Mouse (Mus musculus) mouse embryonic stem cell (cell line): ENCODE results near the gene Rsph14.

Experiments
- in situ Hi-C, 2 experiments: fragments of 300-500 bp; cut with MboI; formaldehyde crosslinking; loops; 1 replicate in 1 of 2; 3 replicates in 1 of 2; pipeline ENCODE4 v1.14.3; 2019 to 2020; ENCODE audit warnings: low sequenced_read_pairs in 2 of 2, low pct_unique_long_range_greater_than_20kb in 1 of 2, mixed read lengths in 1 of 2; ENCODE audit not compliant: unreplicated experiment in 1 of 2

Gene Rsph14

DNA sequence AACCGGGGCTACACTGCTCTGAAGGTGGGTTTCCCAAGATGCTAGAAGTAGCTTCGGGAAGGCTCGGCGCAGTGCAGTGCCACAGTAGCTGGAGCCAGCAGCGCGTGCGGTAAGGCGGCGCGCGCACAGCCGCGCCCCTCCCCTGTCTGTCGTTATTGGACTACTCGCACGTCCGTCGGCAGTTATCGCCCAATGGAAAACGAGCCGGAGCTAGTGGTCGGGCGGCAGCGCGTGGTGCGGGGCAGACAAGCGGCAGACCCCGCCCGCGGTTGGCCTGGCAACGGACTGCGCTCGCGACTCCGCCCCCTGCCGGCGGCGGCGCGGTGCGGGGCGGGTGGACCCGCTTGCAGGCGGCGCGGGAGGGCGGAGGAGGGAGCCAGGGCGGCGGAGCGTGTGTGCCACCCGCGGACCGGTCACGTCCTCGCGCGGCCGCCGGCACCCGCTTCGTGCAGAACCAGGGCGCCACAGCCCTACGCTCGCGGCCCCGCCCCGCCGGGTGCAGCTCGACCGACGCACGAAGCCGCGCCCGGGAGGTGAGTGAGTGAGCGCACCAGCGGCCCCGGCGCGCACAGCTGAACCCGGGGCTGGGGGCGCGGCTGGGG lies 65.4 kb downstream of the Rsph14 start, which contains the start of gene Gnaz:
TSS of gene Gnaz (plus strand) at position 328 of the 602 bp plus-strand sequence.
- in situ Hi-C loops = no loop called here

DNA sequence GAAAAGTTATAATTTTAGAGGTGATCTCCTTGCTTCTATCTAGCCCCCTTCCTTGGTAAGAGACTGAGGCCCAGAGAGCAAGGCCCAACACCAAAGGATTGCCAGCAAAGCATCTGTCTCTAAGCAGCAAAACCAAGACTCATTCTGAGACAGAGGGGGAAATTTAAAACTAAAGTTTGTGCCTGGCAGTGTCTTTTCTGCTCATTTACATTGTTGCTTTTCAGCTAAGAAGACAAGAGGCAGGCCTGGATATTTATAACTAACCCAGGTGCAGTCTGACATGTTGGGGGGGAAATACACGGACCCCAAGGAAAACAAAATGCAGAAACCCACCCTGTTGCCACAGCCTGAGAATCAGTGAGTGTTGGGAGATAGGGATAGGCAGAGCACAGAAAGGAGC lies 68.0 kb downstream of the Rsph14 start:
- in situ Hi-C loops = no loop called here

GRCm38 (mm10) chr10:74952830-74953443 lies 79.4 kb downstream of the Rsph14 start:
- in situ Hi-C loops = no loop called here

DNA sequence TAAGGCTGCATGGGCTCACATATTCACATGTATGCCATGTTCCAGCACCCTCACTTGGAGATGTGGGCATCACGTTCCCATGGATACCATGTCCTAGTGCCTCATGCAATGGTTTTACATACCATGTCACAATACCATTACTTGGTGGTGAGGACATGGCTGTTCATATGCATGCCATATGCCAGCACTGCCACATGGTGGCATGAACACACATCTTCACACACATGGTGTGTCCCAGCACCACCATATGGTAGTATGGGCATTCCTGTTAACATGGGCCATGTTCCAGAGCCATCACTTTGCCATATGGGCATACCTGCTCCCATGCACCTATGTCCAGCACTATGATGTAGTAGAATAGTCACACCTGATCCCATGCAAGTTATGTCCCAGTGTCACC lies 91.6 kb downstream of the Rsph14 start:
- in situ Hi-C loops = no loop called here

DNA sequence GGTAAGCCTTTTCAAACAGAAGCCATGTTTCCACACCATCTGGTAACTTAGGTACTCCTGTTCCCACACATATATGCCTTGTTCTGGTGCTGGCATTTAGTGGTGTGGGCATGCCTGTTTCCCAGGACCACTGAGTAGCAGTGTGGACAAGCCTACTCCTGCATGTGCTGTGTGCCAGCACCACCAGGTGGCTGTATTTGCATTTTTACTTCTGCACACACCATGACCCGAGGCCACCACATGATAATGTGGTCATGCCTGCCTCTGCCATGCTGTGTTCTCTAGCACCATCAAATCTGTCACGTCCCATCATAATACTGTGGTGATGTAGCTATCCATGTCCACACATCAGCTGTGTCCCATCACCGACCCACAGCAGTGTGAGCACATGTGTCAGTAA lies 93.1 kb downstream of the Rsph14 start:
- in situ Hi-C loops = loop anchor here (10.0 kb wide), 2 partner anchors 86 to 216 kb away; no protein-coding TSS in a partner anchor

GRCm38 (mm10) chr10:74938410-74938809 lies 94.0 kb downstream of the Rsph14 start:
- in situ Hi-C loops = loop anchor here (10.0 kb wide), 2 partner anchors 86 to 216 kb away; no protein-coding TSS in a partner anchor

GRCm38 (mm10) chr10:74937003-74937790 lies 95.2 kb downstream of the Rsph14 start:
- in situ Hi-C loops = loop anchor here (10.0 kb wide), 2 partner anchors 88 to 218 kb away; no protein-coding TSS in a partner anchor

GRCm38 (mm10) chr10:74935016-74935415 lies 97.4 kb downstream of the Rsph14 start:
- in situ Hi-C loops = loop anchor here (10.0 kb wide), 2 partner anchors 90 to 220 kb away; no protein-coding TSS in a partner anchor

DNA sequence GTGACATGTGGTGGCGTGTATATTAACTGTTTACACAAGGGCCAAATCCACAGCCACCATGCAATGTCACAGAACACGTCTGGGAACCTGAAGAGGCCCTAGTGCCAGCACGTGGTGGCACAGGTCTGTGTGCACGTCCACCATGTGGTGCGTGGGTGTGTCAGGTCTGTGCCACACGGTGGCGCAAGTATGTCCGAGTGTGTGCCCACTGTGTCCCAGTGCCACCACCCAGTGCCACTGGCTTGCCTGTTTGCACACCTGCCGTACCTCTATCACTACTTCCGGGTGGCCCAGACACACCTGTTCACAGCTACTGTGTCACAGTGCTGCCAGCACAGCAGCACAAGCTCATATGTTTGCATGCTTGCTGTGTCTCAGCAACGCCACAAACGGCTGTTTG lies 97.9 kb downstream of the Rsph14 start:
- in situ Hi-C loops = loop anchor here (10.0 kb wide), 2 partner anchors 90 to 220 kb away; no protein-coding TSS in a partner anchor

GRCm38 (mm10) chr10:74933548-74934190 lies 98.7 kb downstream of the Rsph14 start:
- in situ Hi-C loops = loop anchor here (10.0 kb wide), 2 partner anchors 91 to 221 kb away; no protein-coding TSS in a partner anchor

- in situ Hi-C loops = loop anchor here (10.0 kb wide), 2 partner anchors 92 to 222 kb away; no protein-coding TSS in a partner anchor
These were observed 99.9 kb downstream of the Rsph14 start for GRCm38 (mm10) chr10:74932487-74932886.

- in situ Hi-C loops = loop anchor here (10.0 kb wide), 2 partner anchors 93 to 223 kb away; no protein-coding TSS in a partner anchor
These were observed 100.8 kb downstream of the Rsph14 start for GRCm38 (mm10) chr10:74931631-74932030.

GRCm38 (mm10) chr10:74930541-74930940 lies 101.8 kb downstream of the Rsph14 start:
- in situ Hi-C loops = loop anchor here (10.0 kb wide), 2 partner anchors 94 to 224 kb away; no protein-coding TSS in a partner anchor

GRCm38 (mm10) chr10:74929578-74929977 lies 102.8 kb downstream of the Rsph14 start:
- in situ Hi-C loops = no loop called here

DNA sequence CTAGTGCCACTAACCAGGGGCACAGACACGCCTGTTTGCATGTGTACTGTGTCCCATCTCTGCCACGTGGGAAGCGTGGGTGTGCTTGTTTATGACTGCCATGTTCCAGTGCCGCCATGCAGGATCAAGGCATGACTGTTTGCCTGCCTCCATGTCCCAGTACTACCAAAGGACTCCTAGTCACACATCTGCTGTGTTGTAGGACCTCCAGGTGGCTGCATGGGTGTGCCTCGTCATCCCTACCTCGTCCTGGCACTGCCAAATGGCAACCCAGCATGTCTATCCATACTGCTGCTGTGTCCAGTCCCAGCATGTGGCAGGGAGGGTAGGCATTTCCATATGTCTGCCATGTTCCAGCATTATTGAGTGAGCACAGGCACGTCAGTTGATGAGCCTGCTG lies 104.1 kb downstream of the Rsph14 start:
- in situ Hi-C loops = no loop called here

- in situ Hi-C loops = no loop called here
These were observed 107.1 kb downstream of the Rsph14 start for GRCm38 (mm10) chr10:74925324-74925723.

DNA sequence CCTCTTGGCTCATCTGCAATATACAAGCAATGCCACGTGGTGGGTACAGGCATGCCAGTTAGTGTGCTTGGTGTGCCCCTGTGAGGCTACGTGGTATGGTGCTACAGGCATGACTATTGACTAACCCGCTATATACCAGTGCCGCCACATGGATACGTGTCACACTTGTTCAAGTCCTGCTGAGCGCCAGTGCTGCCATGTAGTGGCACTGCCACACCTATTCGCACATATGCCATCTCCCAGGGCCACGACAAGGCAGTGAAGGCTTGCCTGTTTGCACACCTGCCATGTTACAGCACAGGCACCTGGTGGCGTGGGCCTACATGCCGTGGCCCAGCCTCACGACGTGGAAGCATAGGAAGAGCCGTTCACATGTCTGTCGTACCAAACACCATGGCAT lies 108.1 kb downstream of the Rsph14 start:
- in situ Hi-C loops = no loop called here

GRCm38 (mm10) chr10:74922763-74923162 lies 109.6 kb downstream of the Rsph14 start:
- in situ Hi-C loops = no loop called here
